Mouse (Mus musculus): ENCODE data around the gene Cubn.

- TF ChIP-seq CTCF (conservative IDR thresholded peaks at IDR 0.05; ENCODE audit: low read length) (no peak), POU5F1 (IDR thresholded peaks at IDR 0.05; ENCODE audit: borderline replicate concordance, low read length) (no peak)
Measured at GRCm38 (mm10) chr2:13410660-13411059, 81.0 kb downstream of the Cubn start.
